Mouse (Mus musculus) forebrain, embryonic 15.5 days (tissue): Measurements from ENCODE around the gene Ly6c1. TPM values are rescaled to one million over a fixed set of nuclear protein-coding genes. Genes with fewer than 3 reads are reported as not detected.
"Not testable (repeated sequence)": the region's sequence is repeated elsewhere in the genome, so short reads cannot be mapped to it uniquely, and the experiment has no call there.

Experiments used
- ATAC-seq: fragments of 200-750 bp; cut with Nextera tagmentation; replicated peaks from 2 replicates; pipeline ENCODE4 v1.8.0; 2017; ENCODE audit warnings: mild to moderate bottlenecking, moderate TSS enrichment, moderate library complexity
- H3K27ac ChIP-seq: fragments of 300-500 bp; sonication (generic); replicated peaks from 2 replicates; pipeline ENCODE4 v1.5.1; 2015; ENCODE audit warnings: mild to moderate bottlenecking, inconsistent platforms
- H3K27me3 ChIP-seq: fragments of 300-500 bp; sonication (generic); 2 replicates; pipeline ENCODE4 v1.6.1; 2015; ENCODE audit warnings: inconsistent platforms
- H3K36me3 ChIP-seq: fragments of 300-500 bp; sonication (generic); 2 replicates; pipeline ENCODE4 v1.6.1; 2015; ENCODE audit warnings: mild to moderate bottlenecking, inconsistent platforms
- H3K4me1 ChIP-seq: fragments of 300-500 bp; sonication (generic); 2 replicates; pipeline ENCODE4 v1.6.1; 2015; ENCODE audit warnings: inconsistent platforms
- H3K4me2 ChIP-seq: fragments of 300-500 bp; sonication (generic); replicated peaks from 2 replicates; pipeline ENCODE4 v1.6.1; 2015; ENCODE audit warnings: mild to moderate bottlenecking, inconsistent platforms
- H3K4me3 ChIP-seq: fragments of 300-500 bp; sonication (generic); 2 replicates; pipeline ENCODE4 v1.5.1; 2015; ENCODE audit warnings: mild to moderate bottlenecking, inconsistent platforms
- H3K9ac ChIP-seq: fragments of 300-500 bp; sonication (generic); replicated peaks from 2 replicates; pipeline ENCODE4 v1.6.1; 2015; ENCODE audit warnings: mild to moderate bottlenecking, inconsistent platforms
- H3K9me3 ChIP-seq: fragments of 300-500 bp; sonication (generic); 2 replicates; pipeline ENCODE4 v1.6.1; 2016; ENCODE audit warnings: inconsistent platforms
- WGBS: fragments of 180-500 bp; shearing (Covaris S2); methylation state at CpG from one replicate; pipeline ENCODE4 v1.1.7; 2015; ENCODE audit warnings: mixed read lengths; 5-methylcytosine and 5-hydroxymethylcytosine counted together
- polyA plus RNA-seq: library from polyadenylated mRNA; unstranded; fragments of >200 nt; fragmentation: Nextera tagmentation; extraction: Ambion mirVana; gene quantifications from 2 replicates; pipeline ENCODE4 v1.2.1, GENCODE M21; 2015

Ly6c1 gene
- polyA plus RNA-seq, 1 experiment from 2014 or later: 3.8 TPM

- not testable (repeated sequence) for H3K4me3 ChIP-seq, H3K27ac ChIP-seq, H3K9ac ChIP-seq, H3K9me3 ChIP-seq, H3K4me1 ChIP-seq, H3K36me3 ChIP-seq, H3K4me2 ChIP-seq, ATAC-seq, H3K27me3 ChIP-seq
- WGBS: 86% methylated on average over 3 of the region's 3 CpGs
Measured at GRCm38 (mm10) chr15:75045501-75045900, 3.1 kb downstream of the Ly6c1 start.

GRCm38 (mm10) chr15:75021020-75021759, 27.4 kb downstream of the Ly6c1 start:
- WGBS: 75% methylated on average over 8 of the region's 10 CpGs
- not testable (repeated sequence) for H3K4me3 ChIP-seq, H3K36me3 ChIP-seq, ATAC-seq, H3K4me1 ChIP-seq, H3K9ac ChIP-seq, H3K4me2 ChIP-seq, H3K9me3 ChIP-seq, H3K27ac ChIP-seq, H3K27me3 ChIP-seq

- not testable (repeated sequence) for H3K27me3 ChIP-seq, H3K4me2 ChIP-seq, H3K27ac ChIP-seq, H3K4me3 ChIP-seq, H3K9ac ChIP-seq, H3K36me3 ChIP-seq, H3K9me3 ChIP-seq, H3K4me1 ChIP-seq, ATAC-seq
- 41% methylated on average over 2 of the region's 2 CpGs for WGBS
Measured at GRCm38 (mm10) chr15:75019446-75019845, 29.2 kb downstream of the Ly6c1 start.

Other genes with a start within 250 kb of the Ly6c1 start
- gene Gml2, start 229.8 kb downstream of the Ly6c1 start, polyA plus RNA-seq: not detected in 2 replicates
- not detected in 2 replicates for gene 2010109I03Rik, start 151.8 kb downstream of the Ly6c1 start, polyA plus RNA-seq
- gene Ly6i, start 65.4 kb downstream of the Ly6c1 start, polyA plus RNA-seq: not detected in 2 replicates
- gene Ly6a, start 50.8 kb downstream of the Ly6c1 start, polyA plus RNA-seq: 0.72 and 0.85 TPM in 2 replicates
- gene Ly6c2, start 63.1 kb upstream of the Ly6c1 start, polyA plus RNA-seq: 0.26 TPM in 1 of 2 replicates, not detected in the other
- gene Ly6g, start 106.4 kb upstream of the Ly6c1 start, polyA plus RNA-seq: not detected in 2 replicates
- not detected in 2 replicates for gene BC025446, start 167.5 kb upstream of the Ly6c1 start, polyA plus RNA-seq
- not detected in 2 replicates for gene Ly6f, start 219.6 kb upstream of the Ly6c1 start, polyA plus RNA-seq